ENCODE assay signal across 8 mouse cellular contexts in the genomic region with DNA sequence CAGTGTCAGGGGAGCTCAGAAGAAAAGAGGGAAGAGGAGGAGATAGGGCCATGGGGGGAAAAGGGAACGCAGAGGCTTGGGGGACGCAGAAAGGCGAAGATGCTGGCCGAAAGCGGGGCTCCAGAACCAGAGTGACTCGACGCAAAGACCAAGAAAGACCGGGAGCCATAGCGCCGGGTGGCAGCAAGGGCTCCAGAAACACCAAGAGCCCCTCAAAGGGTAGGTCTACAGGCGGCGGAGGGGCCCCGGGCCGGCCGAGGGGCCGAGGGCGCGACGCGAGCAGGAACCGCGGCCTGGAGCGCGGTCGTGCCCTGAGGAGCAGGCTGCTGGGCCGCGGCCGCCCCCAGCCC. TPM values are rescaled to one million over a fixed set of nuclear protein-coding genes. Genes with fewer than 3 reads are reported as not detected.
DNase-seq lines count a peak whose midpoint lies in the region; ATAC-seq lines count a peak whose summit lies in the region.

No protein-coding gene starts in this region.

- no peak for ATAC-seq in kidney, embryonic 15.5 days (replicated peaks; ENCODE audit: low FRiP score)
- ATAC-seq in embryonic facial prominence, embryonic 11.5 days (replicated peaks; ENCODE audit: insufficient number of reproducible peaks, low FRiP score, low TSS enrichment, low read depth), result no peak; the same call in 1 of the 2 replicates
- ATAC-seq in neural tube, embryonic 12.5 days (ENCODE audit: low FRiP score, low read depth), result no peak
- no peak for ATAC-seq in CD4-positive, CD25-positive, alpha-beta regulatory T cell, adult 4 months

- H3K4me3 ChIP-seq in kidney, embryonic 15.5 days (replicated peaks), result peak overlapping the region; percentile 84
- peak overlapping the region; percentile 91 for H3K4me3 ChIP-seq in embryonic facial prominence, embryonic 11.5 days (ENCODE audit: low read depth, low read length)
- H3K4me3 ChIP-seq in neural tube, embryonic 12.5 days, result peak overlapping the region; percentile 99

- H3K36me3 ChIP-seq in kidney, embryonic 15.5 days, result peaks cover 36% of the 10 kb centered on the region
- peaks cover 21% of the 10 kb centered on the region for H3K36me3 ChIP-seq in embryonic facial prominence, embryonic 11.5 days (replicated peaks; ENCODE audit: control insufficient read depth, insufficient read depth, low read depth, low read length)
- peaks cover 29% of the 10 kb centered on the region for H3K36me3 ChIP-seq in neural tube, embryonic 12.5 days

- 0% methylated on average over 26 of the region's 28 CpGs for WGBS in kidney, embryonic 15.5 days
- under 1% methylated on average over 20 of the region's 28 CpGs for WGBS in embryonic facial prominence, embryonic 11.5 days
- WGBS in neural tube, embryonic 12.5 days, result 0% methylated on average over 26 of the region's 28 CpGs

- peak overlapping the region; percentile 89 for H3K4me2 ChIP-seq in kidney, embryonic 15.5 days
- H3K4me2 ChIP-seq in embryonic facial prominence, embryonic 11.5 days (ENCODE audit: low read depth, low read length), result peak overlapping the region; percentile 96
- H3K4me2 ChIP-seq in neural tube, embryonic 12.5 days (replicated peaks), result peak overlapping the region; percentile 92

- H3K27ac ChIP-seq in kidney, embryonic 15.5 days, result peak overlapping the region; percentile 99
- H3K27ac ChIP-seq in embryonic facial prominence, embryonic 11.5 days (replicated peaks; ENCODE audit: low read depth, low read length), result peak overlapping the region; percentile 93
- peak overlapping the region; percentile 89 for H3K27ac ChIP-seq in neural tube, embryonic 12.5 days

- no peak for DNase-seq in kidney, postnatal 4 days
- DNase-seq in embryonic facial prominence, embryonic 11.5 days (ENCODE audit: low spot score), result no peak
- peak; percentile 47 for DNase-seq in kidney, postnatal 10 days
- DNase-seq in cerebellum, adult 8-10 months, result no peak
- DNase-seq in left cerebral cortex, postnatal 14 days (ENCODE audit: low spot score in 2 of 2), result no peak

- H3K4me1 ChIP-seq in kidney, embryonic 15.5 days, result peaks cover 34% of the 10 kb centered on the region
- H3K4me1 ChIP-seq in embryonic facial prominence, embryonic 11.5 days (ENCODE audit: control insufficient read depth, insufficient read depth, low read length), result peaks cover 2% of the 10 kb centered on the region; the same call in 1 of the 2 replicates
- peaks cover 30% of the 10 kb centered on the region for H3K4me1 ChIP-seq in neural tube, embryonic 12.5 days

- peak overlapping the region; percentile 99 for H3K9ac ChIP-seq in kidney, embryonic 15.5 days
- H3K9ac ChIP-seq in embryonic facial prominence, embryonic 11.5 days (replicated peaks; ENCODE audit: low read length), result peak overlapping the region; percentile 99
- peak overlapping the region; percentile 100 for H3K9ac ChIP-seq in neural tube, embryonic 12.5 days

- intact Hi-C loops in left cerebral cortex, postnatal 14 days (cut with DNase I), result no loop called here

- H3K9me3 ChIP-seq in kidney, embryonic 15.5 days (replicated peaks), result no peaks in the 10 kb centered on the region
- H3K9me3 ChIP-seq in embryonic facial prominence, embryonic 11.5 days (replicated peaks; ENCODE audit: control insufficient read depth, low read length), result no peaks in the 10 kb centered on the region
- H3K9me3 ChIP-seq in neural tube, embryonic 12.5 days, result no peaks in the 10 kb centered on the region

- no peaks in the 10 kb centered on the region for H3K27me3 ChIP-seq in kidney, embryonic 15.5 days
- H3K27me3 ChIP-seq in embryonic facial prominence, embryonic 11.5 days (ENCODE audit: control insufficient read depth, insufficient read depth, low read length), result no peaks in the 10 kb centered on the region
- no peaks in the 10 kb centered on the region for H3K27me3 ChIP-seq in neural tube, embryonic 12.5 days (replicated peaks)

RNA-seq across cellular contexts. Expression of gene Prrc2a, which starts 0.5 kb away (rescaled TPM):
- polyA plus RNA-seq in kidney, embryonic 15.5 days (2015; fragmentation: Nextera tagmentation; extraction: Ambion mirVana), result 176 and 209 TPM in 2 replicates
- polyA plus RNA-seq in embryonic facial prominence, embryonic 11.5 days (2014; fragmentation: Nextera tagmentation; extraction: Ambion mirVana), result 131 and 144 TPM in 2 replicates
- polyA plus RNA-seq in neural tube, embryonic 12.5 days (2016; fragmentation: Nextera tagmentation; extraction: Ambion mirVana), result 205 and 224 TPM in 2 replicates
- polyA plus RNA-seq in CD4-positive, CD25-positive, alpha-beta regulatory T cell, adult 4 months (2017; shearing (Covaris generic)), result 10 to 100 TPM; 43.0 to 75.1 TPM
- total RNA-seq in left cerebral cortex, postnatal 14 days (2021), result 100 to 1,000 TPM; 272 to 274 TPM

RNA-seq across cellular contexts. Expression of gene Aif1, which starts 11.7 kb away (rescaled TPM):
- 8.8 and 9.2 TPM in 2 replicates for polyA plus RNA-seq in kidney, embryonic 15.5 days (2015; fragmentation: Nextera tagmentation; extraction: Ambion mirVana)
- 6.1 and 7.9 TPM in 2 replicates for polyA plus RNA-seq in embryonic facial prominence, embryonic 11.5 days (2014; fragmentation: Nextera tagmentation; extraction: Ambion mirVana)
- polyA plus RNA-seq in neural tube, embryonic 12.5 days (2016; fragmentation: Nextera tagmentation; extraction: Ambion mirVana), result 8.3 and 9.1 TPM in 2 replicates
- 1 to 10 TPM; 1.8 to 3.7 TPM for polyA plus RNA-seq in CD4-positive, CD25-positive, alpha-beta regulatory T cell, adult 4 months (2017; shearing (Covaris generic))
- total RNA-seq in left cerebral cortex, postnatal 14 days (2021), result 10 to 100 TPM; 10.6 to 12.3 TPM

RNA-seq across cellular contexts. Expression of gene Lst1, which starts 24.0 kb away (rescaled TPM):
- 12.1 and 13.7 TPM in 2 replicates for polyA plus RNA-seq in kidney, embryonic 15.5 days (2015; fragmentation: Nextera tagmentation; extraction: Ambion mirVana)
- 3.8 and 6.1 TPM in 2 replicates for polyA plus RNA-seq in embryonic facial prominence, embryonic 11.5 days (2014; fragmentation: Nextera tagmentation; extraction: Ambion mirVana)
- 6.8 and 7.0 TPM in 2 replicates for polyA plus RNA-seq in neural tube, embryonic 12.5 days (2016; fragmentation: Nextera tagmentation; extraction: Ambion mirVana)
- 10 to 100 TPM in 1 of 2 experiments, 1 to 10 TPM in 1; 7.3 to 10.0 TPM for polyA plus RNA-seq in CD4-positive, CD25-positive, alpha-beta regulatory T cell, adult 4 months (2017; shearing (Covaris generic))
- 1 to 10 TPM; 5.8 to 7.8 TPM for total RNA-seq in left cerebral cortex, postnatal 14 days (2021)

RNA-seq across cellular contexts. Expression of gene Bag6, which starts 29.2 kb away (rescaled TPM):
- polyA plus RNA-seq in kidney, embryonic 15.5 days (2015; fragmentation: Nextera tagmentation; extraction: Ambion mirVana), result 56.1 and 64.9 TPM in 2 replicates
- polyA plus RNA-seq in embryonic facial prominence, embryonic 11.5 days (2014; fragmentation: Nextera tagmentation; extraction: Ambion mirVana), result 87.8 and 101 TPM in 2 replicates
- polyA plus RNA-seq in neural tube, embryonic 12.5 days (2016; fragmentation: Nextera tagmentation; extraction: Ambion mirVana), result 82.8 and 84.5 TPM in 2 replicates
- polyA plus RNA-seq in CD4-positive, CD25-positive, alpha-beta regulatory T cell, adult 4 months (2017; shearing (Covaris generic)), result 10 to 100 TPM; 16.9 to 31.5 TPM
- total RNA-seq in left cerebral cortex, postnatal 14 days (2021), result 100 to 1,000 TPM; 285 to 306 TPM

RNA-seq across cellular contexts. Expression of gene Ltb, which starts 30.0 kb away (rescaled TPM):
- 0.53 and 0.72 TPM in 2 replicates for polyA plus RNA-seq in kidney, embryonic 15.5 days (2015; fragmentation: Nextera tagmentation; extraction: Ambion mirVana)
- 0.32 and 0.48 TPM in 2 replicates for polyA plus RNA-seq in embryonic facial prominence, embryonic 11.5 days (2014; fragmentation: Nextera tagmentation; extraction: Ambion mirVana)
- polyA plus RNA-seq in neural tube, embryonic 12.5 days (2016; fragmentation: Nextera tagmentation; extraction: Ambion mirVana), result 0.39 and 0.57 TPM in 2 replicates
- polyA plus RNA-seq in CD4-positive, CD25-positive, alpha-beta regulatory T cell, adult 4 months (2017; shearing (Covaris generic)), result 100 to 1,000 TPM; 154 to 344 TPM
- 1 to 10 TPM in 1 of 2 experiments, under 1 TPM in 1; 0.55 to 1.0 TPM for total RNA-seq in left cerebral cortex, postnatal 14 days (2021)
